Mouse (Mus musculus) monocyte, adult 5-6 weeks (primary cell): Measurements from ENCODE around the gene Tspan11. TPM values are rescaled to one million over a fixed set of nuclear protein-coding genes. Genes with fewer than 3 reads are reported as not detected.

ENCODE experiments used
- total RNA-seq: library from RNA; stranded (forward); fragments of 200-1000, 200-491, 200-594 nt; gene quantifications from 3 replicates; pipeline ENCODE4 v1.2.3, GENCODE M21; 2017

The Tspan11 gene
- total RNA-seq, 1 experiment from 2014 or later: not detected

Other genes starting within 250 kb of the Tspan11 start
- not detected in 3 replicates for gene Prmt8, start 118.1 kb upstream of the Tspan11 start, total RNA-seq